ENCODE assay signal across 7 mouse cellular contexts in genomic region chr15:88891676-88892040, GRCm38 (mm10). TPM values are rescaled to one million over a fixed set of nuclear protein-coding genes. Genes with fewer than 3 reads are reported as not detected.
DNase-seq lines count a peak whose midpoint lies in the region; ATAC-seq lines count a peak whose summit lies in the region.

No protein-coding gene starts in this region.

- H3K36me3 ChIP-seq in lung, embryonic 16.5 days (ENCODE audit: control insufficient read depth, insufficient read depth, low read length) = no peaks in the 10 kb centered on the region
- no peaks in the 10 kb centered on the region for H3K36me3 ChIP-seq in forebrain, embryonic 14.5 days (ENCODE audit: control insufficient read depth, insufficient read depth, low read length)
- no peaks in the 10 kb centered on the region for H3K36me3 ChIP-seq in limb, embryonic 15.5 days
- no peaks in the 10 kb centered on the region for H3K36me3 ChIP-seq in stomach, embryonic 14.5 days (ENCODE audit: control insufficient read depth, insufficient read depth, low read length)

- WGBS in lung, embryonic 16.5 days = 68% methylated on average over 8 of the region's 8 CpGs
- 63% methylated on average over 8 of the region's 8 CpGs for WGBS in forebrain, embryonic 14.5 days
- 70% methylated on average over 8 of the region's 8 CpGs for WGBS in limb, embryonic 15.5 days
- WGBS in stomach, embryonic 14.5 days = 64% methylated on average over 8 of the region's 8 CpGs

- DNase-seq in lung, postnatal 25 days (ENCODE audit: low spot score) = no peak
- no peak for DNase-seq in forebrain, embryonic 14.5 days (ENCODE audit: low spot score)
- no peak for DNase-seq in frontal cortex, postnatal 14 days (ENCODE audit: low spot score in 2 of 2)
- no peak for DNase-seq in embryo, embryonic 10.5 days (ENCODE audit: low spot score)

- H3K9me3 ChIP-seq in lung, embryonic 16.5 days (ENCODE audit: control insufficient read depth, low read length) = no peaks in the 10 kb centered on the region
- H3K9me3 ChIP-seq in forebrain, embryonic 14.5 days (replicated peaks; ENCODE audit: control insufficient read depth, low read length) = no peaks in the 10 kb centered on the region
- no peaks in the 10 kb centered on the region; the same call in 1 of the 2 replicates for H3K9me3 ChIP-seq in limb, embryonic 15.5 days
- no peaks in the 10 kb centered on the region for H3K9me3 ChIP-seq in stomach, embryonic 14.5 days (ENCODE audit: control insufficient read depth, low read depth, low read length)

- no peak for ATAC-seq in lung, embryonic 16.5 days (ENCODE audit: low read depth)
- ATAC-seq in forebrain, embryonic 14.5 days = no peak
- ATAC-seq in limb, embryonic 15.5 days (ENCODE audit: insufficient number of reproducible peaks, low FRiP score, low TSS enrichment, low read depth) = no peak
- ATAC-seq in stomach, embryonic 14.5 days (ENCODE audit: insufficient number of reproducible peaks, insufficient read depth, low FRiP score, low read depth) = no peak

- H3K4me1 ChIP-seq in lung, embryonic 16.5 days (replicated peaks; ENCODE audit: control insufficient read depth, insufficient read depth, low read length) = peaks cover 9% of the 10 kb centered on the region
- peaks cover 7% of the 10 kb centered on the region; the same call in 1 of the 2 replicates for H3K4me1 ChIP-seq in forebrain, embryonic 14.5 days (ENCODE audit: control insufficient read depth, insufficient read depth, low read length)
- H3K4me1 ChIP-seq in limb, embryonic 15.5 days = peaks cover 14% of the 10 kb centered on the region
- H3K4me1 ChIP-seq in stomach, embryonic 14.5 days (ENCODE audit: control insufficient read depth, insufficient read depth, low read length) = no peaks in the 10 kb centered on the region

- H3K4me2 ChIP-seq in lung, embryonic 16.5 days (ENCODE audit: low read depth, low read length) = peak overlapping the region; percentile 97
- peak overlapping the region; percentile 64; the same call in 1 of the 2 replicates for H3K4me2 ChIP-seq in forebrain, embryonic 14.5 days (ENCODE audit: low read length)
- peak overlapping the region; percentile 88; the same call in 1 of the 2 replicates for H3K4me2 ChIP-seq in limb, embryonic 15.5 days
- H3K4me2 ChIP-seq in stomach, embryonic 14.5 days (replicated peaks; ENCODE audit: low read depth, low read length) = no peak overlapping the region; the same call in 1 of the 2 replicates

- H3K27me3 ChIP-seq in lung, embryonic 16.5 days (ENCODE audit: control insufficient read depth, insufficient read depth, low read depth, low read length) = no peaks in the 10 kb centered on the region
- H3K27me3 ChIP-seq in forebrain, embryonic 14.5 days (replicated peaks; ENCODE audit: control insufficient read depth, insufficient read depth, low read length) = 0 out of 2 replicates have a peak, but pooled peaks cover 5% of the 10 kb centered on the region
- H3K27me3 ChIP-seq in limb, embryonic 15.5 days = 0 out of 2 replicates have a peak, but pooled peaks cover 6% of the 10 kb centered on the region
- H3K27me3 ChIP-seq in stomach, embryonic 14.5 days (ENCODE audit: control insufficient read depth, insufficient read depth, low read length) = no peaks in the 10 kb centered on the region

- H3K9ac ChIP-seq in lung, embryonic 16.5 days (ENCODE audit: low read length) = no peak overlapping the region
- no peak overlapping the region for H3K9ac ChIP-seq in forebrain, embryonic 14.5 days (ENCODE audit: low read length)
- H3K9ac ChIP-seq in limb, embryonic 15.5 days = no peak overlapping the region
- H3K9ac ChIP-seq in stomach, embryonic 14.5 days (replicated peaks; ENCODE audit: low read depth, low read length) = no peak overlapping the region

- no peak overlapping the region for H3K27ac ChIP-seq in lung, embryonic 16.5 days (ENCODE audit: low read length)
- H3K27ac ChIP-seq in forebrain, embryonic 14.5 days (ENCODE audit: low read depth, low read length) = no peak overlapping the region
- no peak overlapping the region for H3K27ac ChIP-seq in limb, embryonic 15.5 days
- no peak overlapping the region for H3K27ac ChIP-seq in stomach, embryonic 14.5 days (ENCODE audit: low read length)

- H3K4me3 ChIP-seq in lung, embryonic 16.5 days (ENCODE audit: low read length) = no peak overlapping the region; the same call in 1 of the 2 replicates
- 0 out of 2 replicates have a peak overlapping the region, but pooled peaks have one; percentile 41 for H3K4me3 ChIP-seq in forebrain, embryonic 14.5 days (ENCODE audit: low read depth, low read length)
- no peak overlapping the region for H3K4me3 ChIP-seq in limb, embryonic 15.5 days
- H3K4me3 ChIP-seq in stomach, embryonic 14.5 days (ENCODE audit: low read depth, low read length) = peak overlapping the region; percentile 43; the same call in 1 of the 2 replicates

RNA-seq across cellular contexts. Expression of gene Pim3, which starts 29.7 kb away (rescaled TPM):
- 64.1 and 68.0 TPM in 2 replicates for polyA plus RNA-seq in lung, embryonic 16.5 days (2015; fragmentation: Nextera tagmentation; extraction: Ambion mirVana)
- polyA plus RNA-seq in forebrain, embryonic 14.5 days (2014; fragmentation: Nextera tagmentation; extraction: Ambion mirVana) = 49.1 and 52.9 TPM in 2 replicates
- polyA plus RNA-seq in limb, embryonic 15.5 days (2015; fragmentation: Nextera tagmentation; extraction: Ambion mirVana) = 52.9 and 61.4 TPM in 2 replicates
- polyA plus RNA-seq in stomach, embryonic 14.5 days (2014; fragmentation: Nextera tagmentation; extraction: Ambion mirVana) = 35.9 and 38.4 TPM in 2 replicates

Comparison
In these comparisons a context has a peak if more than half of its experiments do, and no peak if none do; other contexts are left out.
1. H3K4me3 ChIP-seq: peak in forebrain, embryonic 14.5 days (single experiment) and stomach, embryonic 14.5 days (single experiment); none in lung, embryonic 16.5 days (single experiment) and limb, embryonic 15.5 days (single experiment).